ENCODE assay signal across 13 mouse cellular contexts in genomic region chr16:92609717-92610077, GRCm38 (mm10).
DNase-seq lines count a peak whose midpoint lies in the region; ATAC-seq and TF ChIP-seq lines count a peak whose summit lies in the region.
"Had no signal": no experiment of that assay in that cellular context is flagged by ENCODE, and none has a peak within 500 bp of the region (broad histone marks: within the 10 kb centered on the region; RNA-seq: fewer than 3 reads in every experiment).

No protein-coding gene starts in this region.

- TF ChIP-seq POLR2A in small intestine, adult 2 months (IDR thresholded peaks at IDR 0.05; ENCODE audit: low read depth, low read length), result no peak

- no peak overlapping the region for H3K4me3 ChIP-seq in kidney, postnatal 0 days (replicated peaks; ENCODE audit: low read depth, low read length)
- H3K4me3 ChIP-seq in small intestine, adult 2 months (ENCODE audit: low read depth, low read length), result no peak overlapping the region
- H3K4me3 ChIP-seq in kidney, embryonic 14.5 days (ENCODE audit: low read length), result no peak overlapping the region
- H3K4me3 ChIP-seq: heart, adult 2 months had no signal

- no peaks in the 10 kb centered on the region for H3K27me3 ChIP-seq in kidney, postnatal 0 days (ENCODE audit: insufficient read depth, low read length)
- H3K27me3 ChIP-seq in small intestine, adult 2 months (ENCODE audit: control insufficient read depth, insufficient read depth, low read length), result no peaks in the 10 kb centered on the region
- peaks cover 15% of the 10 kb centered on the region; the same call in 1 of the 2 replicates for H3K27me3 ChIP-seq in kidney, embryonic 14.5 days (ENCODE audit: control insufficient read depth, insufficient read depth, low read length)

- H3K4me1 ChIP-seq in kidney, postnatal 0 days (replicated peaks; ENCODE audit: insufficient read depth, low read length), result no peaks in the 10 kb centered on the region
- peaks cover 29% of the 10 kb centered on the region for H3K4me1 ChIP-seq in small intestine, adult 2 months (ENCODE audit: control insufficient read depth, insufficient read depth, insufficient read length, low read length)
- peaks cover 25% of the 10 kb centered on the region for H3K4me1 ChIP-seq in kidney, embryonic 14.5 days (ENCODE audit: control insufficient read depth, insufficient read depth, low read length)

- DNase-seq in kidney, postnatal 0 days (ENCODE audit: low spot score), result peak; percentile 29
- no peak for DNase-seq in kidney, postnatal 4 days
- DNase-seq in adipocyte (ENCODE audit: low spot score), result peak; percentile 80
- peak; percentile 58 for DNase-seq in fibroblast of lung, adult 2 months (ENCODE audit: low read depth)
- DNase-seq in right cerebral cortex, adult 2 months (ENCODE audit: low spot score in 2 of 2), result no peak
- DNase-seq: cerebellum, adult 11 months; heart, adult 2 months; heart, postnatal 14 days; thymus, postnatal 4 days had no signal

- H3K4me2 ChIP-seq in kidney, postnatal 0 days (ENCODE audit: low read length), result no peak overlapping the region
- H3K4me2 ChIP-seq in kidney, embryonic 14.5 days (replicated peaks; ENCODE audit: low read depth, low read length), result no peak overlapping the region

- 38% methylated on average over 11 of the region's 11 CpGs for WGBS in kidney, postnatal 0 days
- 50% methylated on average over 11 of the region's 11 CpGs for WGBS in small intestine, adult 2 months
- 31% methylated on average over 11 of the region's 11 CpGs for WGBS in kidney, embryonic 14.5 days

- ATAC-seq in kidney, postnatal 0 days (replicated peaks; ENCODE audit: low FRiP score, low read depth), result no peak
- ATAC-seq in kidney, embryonic 14.5 days (ENCODE audit: low FRiP score, low TSS enrichment), result no peak
- ATAC-seq: hindbrain, postnatal 0 days had no signal

- no peak; the same call in 1 of the 2 replicates for TF ChIP-seq CTCF in kidney, postnatal 0 days (IDR thresholded peaks at IDR 0.05; ENCODE audit: low read depth)
- no peak for TF ChIP-seq CTCF in small intestine, adult 2 months (IDR thresholded peaks at IDR 0.05; ENCODE audit: extremely low read depth, insufficient read length, insufficient replicate concordance, low read depth, low read length)

- no peaks in the 10 kb centered on the region for H3K36me3 ChIP-seq in kidney, postnatal 0 days (ENCODE audit: insufficient read depth, low read length)
- peaks cover 3% of the 10 kb centered on the region for H3K36me3 ChIP-seq in small intestine, adult 2 months (ENCODE audit: control insufficient read depth, insufficient read depth, low read length)
- no peaks in the 10 kb centered on the region for H3K36me3 ChIP-seq in kidney, embryonic 14.5 days (ENCODE audit: control insufficient read depth, insufficient read depth, low read length)

- no peak overlapping the region for H3K27ac ChIP-seq in kidney, postnatal 0 days
- peak overlapping the region; percentile 82 for H3K27ac ChIP-seq in small intestine, adult 2 months (ENCODE audit: insufficient read depth, low read depth, low read length)
- no peak overlapping the region for H3K27ac ChIP-seq in kidney, embryonic 14.5 days (ENCODE audit: low read depth, low read length)
- H3K27ac ChIP-seq: heart, adult 2 months; hindbrain, postnatal 0 days; liver, embryonic 14.5 days had no signal

- H3K9me3 ChIP-seq in kidney, postnatal 0 days (replicated peaks; ENCODE audit: low read length), result no peaks in the 10 kb centered on the region
- no peaks in the 10 kb centered on the region for H3K9me3 ChIP-seq in kidney, embryonic 14.5 days (ENCODE audit: control insufficient read depth, low read length)

- no peak overlapping the region for H3K9ac ChIP-seq in kidney, postnatal 0 days (ENCODE audit: low read depth, low read length)
- no peak overlapping the region for H3K9ac ChIP-seq in kidney, embryonic 14.5 days (ENCODE audit: low read depth, low read length)
- H3K9ac ChIP-seq: liver, embryonic 14.5 days had no signal

Comparison
In these comparisons a context has a peak if more than half of its experiments do, and no peak if none do; other contexts are left out.
1. DNase-seq: peak in kidney, postnatal 0 days (single experiment), adipocyte (single experiment) and fibroblast of lung, adult 2 months (single experiment); none in kidney, postnatal 4 days (0 of 2) and right cerebral cortex, adult 2 months (0 of 2).